Mouse (Mus musculus): Measurements from ENCODE around the gene Smg9. TPM values are rescaled to one million over a fixed set of nuclear protein-coding genes. Genes with fewer than 3 reads are reported as not detected.
"Not testable (repeated sequence)": the region's sequence is repeated elsewhere in the genome, so short reads cannot be mapped to it uniquely, and the experiment has no call there.

Gene Smg9
- polyA plus RNA-seq, 1 experiment: not detected

GRCm38 (mm10) chr7:24398364-24398913 is 980 bp upstream of the Smg9 start:
- Histone ChIP-seq H3K4me3 (ENCODE audit: insufficient read depth, low read depth, low read length) (no peak overlapping the region), H3K27ac (ENCODE audit: insufficient read depth, low read depth, low read length) (no peak overlapping the region), H3K4me1 (ENCODE audit: control insufficient read depth, insufficient read depth, low read length) (peaks cover 15% of the 10 kb centered on the region)
- WGBS: 93% methylated on average over 8 of the region's 8 CpGs
- TF ChIP-seq CTCF (IDR thresholded peaks at IDR 0.05; ENCODE audit: insufficient read depth, low read depth, low read length): no peak
- TF ChIP-seq POLR2A (IDR thresholded peaks at IDR 0.05; ENCODE audit: insufficient read depth, low read depth, low read length): no peak

GRCm38 (mm10) chr7:24400082-24400452 is 648 bp downstream of the Smg9 start:
- TF ChIP-seq POLR2A (IDR thresholded peaks at IDR 0.05; ENCODE audit: insufficient read depth, low read depth, low read length) (no peak), CTCF (IDR thresholded peaks at IDR 0.05; ENCODE audit: insufficient read depth, low read depth, low read length) (no peak)
- no peak overlapping the region for H3K27ac ChIP-seq (ENCODE audit: insufficient read depth, low read depth, low read length)
- 4% methylated on average over 3 of the region's 3 CpGs for WGBS
- peaks cover 15% of the 10 kb centered on the region for H3K4me1 ChIP-seq (ENCODE audit: control insufficient read depth, insufficient read depth, low read length)
- peak overlapping the region; percentile 88 for H3K4me3 ChIP-seq (ENCODE audit: insufficient read depth, low read depth, low read length)

GRCm38 (mm10) chr7:24400489-24400888 is 1.1 kb downstream of the Smg9 start:
- not testable (repeated sequence) for H3K27ac ChIP-seq (ENCODE audit: insufficient read depth, low read depth, low read length); H3K4me3 ChIP-seq (ENCODE audit: insufficient read depth, low read depth, low read length)
- 85% methylated on average over 4 of the region's 4 CpGs for WGBS
- peaks cover 15% of the 10 kb centered on the region for H3K4me1 ChIP-seq (ENCODE audit: control insufficient read depth, insufficient read depth, low read length)

- no peak overlapping the region for H3K27ac ChIP-seq (ENCODE audit: insufficient read depth, low read depth, low read length)
- H3K4me3 ChIP-seq (ENCODE audit: insufficient read depth, low read depth, low read length): no peak overlapping the region
- H3K4me1 ChIP-seq (ENCODE audit: control insufficient read depth, insufficient read depth, low read length): peaks cover 15% of the 10 kb centered on the region
- WGBS: 98% methylated on average over 9 of the region's 9 CpGs
- no peak for TF ChIP-seq POLR2A (IDR thresholded peaks at IDR 0.05; ENCODE audit: insufficient read depth, low read depth, low read length)
- TF ChIP-seq CTCF (IDR thresholded peaks at IDR 0.05; ENCODE audit: insufficient read depth, low read depth, low read length): no peak
Measured at GRCm38 (mm10) chr7:24402851-24403250, 3.4 kb downstream of the Smg9 start.

- no peak overlapping the region for H3K4me3 ChIP-seq (ENCODE audit: insufficient read depth, low read depth, low read length)
- WGBS: 86% methylated on average over 13 of the region's 13 CpGs
- no peak overlapping the region for H3K27ac ChIP-seq (ENCODE audit: insufficient read depth, low read depth, low read length)
- TF ChIP-seq CTCF (IDR thresholded peaks at IDR 0.05; ENCODE audit: insufficient read depth, low read depth, low read length): no peak
- TF ChIP-seq POLR2A (IDR thresholded peaks at IDR 0.05; ENCODE audit: insufficient read depth, low read depth, low read length): no peak
- H3K4me1 ChIP-seq (ENCODE audit: control insufficient read depth, insufficient read depth, low read length): peaks cover 10% of the 10 kb centered on the region
Measured at GRCm38 (mm10) chr7:24405649-24406048, 6.2 kb downstream of the Smg9 start.

GRCm38 (mm10) chr7:24406528-24407344 is 7.3 kb downstream of the Smg9 start:
- Histone ChIP-seq H3K4me3 (ENCODE audit: insufficient read depth, low read depth, low read length) (no peak overlapping the region), H3K4me1 (ENCODE audit: control insufficient read depth, insufficient read depth, low read length) (peaks cover under 1% of the 10 kb centered on the region; the same call in 1 of the 2 replicates), H3K27ac (ENCODE audit: insufficient read depth, low read depth, low read length) (no peak overlapping the region)
- TF ChIP-seq CTCF (IDR thresholded peaks at IDR 0.05; ENCODE audit: insufficient read depth, low read depth, low read length) (no peak), POLR2A (IDR thresholded peaks at IDR 0.05; ENCODE audit: insufficient read depth, low read depth, low read length) (no peak)
- WGBS: 45% methylated on average over 5 of the region's 5 CpGs

GRCm38 (mm10) chr7:24408186-24408585 is 8.8 kb downstream of the Smg9 start:
- 75% methylated on average over 9 of the region's 9 CpGs for WGBS
- no peaks in the 10 kb centered on the region for H3K4me1 ChIP-seq (ENCODE audit: control insufficient read depth, insufficient read depth, low read length)
- no peak overlapping the region for H3K27ac ChIP-seq (ENCODE audit: insufficient read depth, low read depth, low read length)

GRCm38 (mm10) chr7:24410123-24410522 is 10.7 kb downstream of the Smg9 start:
- Histone ChIP-seq H3K4me3 (ENCODE audit: insufficient read depth, low read depth, low read length) (no peak overlapping the region), H3K4me1 (ENCODE audit: control insufficient read depth, insufficient read depth, low read length) (no peaks in the 10 kb centered on the region), H3K27ac (ENCODE audit: insufficient read depth, low read depth, low read length) (no peak overlapping the region)
- TF ChIP-seq CTCF (IDR thresholded peaks at IDR 0.05; ENCODE audit: insufficient read depth, low read depth, low read length) (no peak), POLR2A (IDR thresholded peaks at IDR 0.05; ENCODE audit: insufficient read depth, low read depth, low read length) (no peak)
- WGBS: 85% methylated on average over 6 of the region's 6 CpGs

More at GRCm38 (mm10) chr7:24408186-24408585, 8.8 kb downstream of the Smg9 start:
- H3K4me3 ChIP-seq (ENCODE audit: insufficient read depth, low read depth, low read length): no peak overlapping the region
- TF ChIP-seq POLR2A (IDR thresholded peaks at IDR 0.05; ENCODE audit: insufficient read depth, low read depth, low read length) (no peak), CTCF (IDR thresholded peaks at IDR 0.05; ENCODE audit: insufficient read depth, low read depth, low read length) (no peak)

GRCm38 (mm10) chr7:24410831-24411230 is 11.4 kb downstream of the Smg9 start:
- 96% methylated on average over 3 of the region's 3 CpGs for WGBS
- H3K4me3 ChIP-seq (ENCODE audit: insufficient read depth, low read depth, low read length): no peak overlapping the region
- peaks cover 5% of the 10 kb centered on the region; the same call in 1 of the 2 replicates for H3K4me1 ChIP-seq (ENCODE audit: control insufficient read depth, insufficient read depth, low read length)
- H3K27ac ChIP-seq (ENCODE audit: insufficient read depth, low read depth, low read length): no peak overlapping the region
- TF ChIP-seq POLR2A (IDR thresholded peaks at IDR 0.05; ENCODE audit: insufficient read depth, low read depth, low read length): no peak
- TF ChIP-seq CTCF (IDR thresholded peaks at IDR 0.05; ENCODE audit: insufficient read depth, low read depth, low read length): no peak

All from olfactory bulb, adult 2 months (tissue).